9 mouse cellular contexts compared by ENCODE assay signal in genomic region chr5:112228240-112229076, GRCm38 (mm10). TPM values are rescaled to one million over a fixed set of nuclear protein-coding genes. Genes with fewer than 3 reads are reported as not detected.
A peak's percentile ranks its signal among the peaks of the same experiment; 100 is the strongest.
DNase-seq lines count a peak whose midpoint lies in the region; ATAC-seq and TF ChIP-seq lines count a peak whose summit lies in the region.
"Had no signal": no experiment of that assay in that cellular context is flagged by ENCODE, and none has a peak within 500 bp of the region (broad histone marks: within the 10 kb centered on the region; RNA-seq: fewer than 3 reads in every experiment).

No protein-coding gene starts in this region.

- ATAC-seq in embryonic facial prominence, embryonic 13.5 days (ENCODE audit: insufficient number of reproducible peaks, insufficient read depth, low FRiP score, low TSS enrichment, low read depth), result no peak
- peak; percentile 61 for ATAC-seq in intestine, embryonic 15.5 days
- ATAC-seq in midbrain, embryonic 11.5 days (ENCODE audit: low FRiP score), result peak; percentile 88
- ATAC-seq in stomach, postnatal 0 days (ENCODE audit: low FRiP score, low TSS enrichment), result peak; percentile 29; the same call in 1 of the 2 replicates

- no peak for TF ChIP-seq EP300 in stomach, postnatal 0 days (optimal IDR thresholded peaks at IDR 0.05)

- peak overlapping the region; percentile 67 for H3K9ac ChIP-seq in embryonic facial prominence, embryonic 13.5 days
- no peak overlapping the region for H3K9ac ChIP-seq in intestine, embryonic 15.5 days
- H3K9ac ChIP-seq in midbrain, embryonic 11.5 days (ENCODE audit: low read length), result peak overlapping the region; percentile 98
- H3K9ac ChIP-seq in stomach, postnatal 0 days (ENCODE audit: low read length), result no peak overlapping the region

- peak overlapping the region; percentile 48 for H3K4me3 ChIP-seq in embryonic facial prominence, embryonic 13.5 days
- H3K4me3 ChIP-seq in intestine, embryonic 15.5 days (replicated peaks), result peak overlapping the region; percentile 34
- H3K4me3 ChIP-seq in midbrain, embryonic 11.5 days (ENCODE audit: low read depth, low read length), result peak overlapping the region; percentile 76
- H3K4me3 ChIP-seq in stomach, postnatal 0 days (ENCODE audit: low read depth, low read length), result peak overlapping the region; percentile 14

- H3K9me3 ChIP-seq in embryonic facial prominence, embryonic 13.5 days, result no peaks in the 10 kb centered on the region
- no peaks in the 10 kb centered on the region for H3K9me3 ChIP-seq in intestine, embryonic 15.5 days
- H3K9me3 ChIP-seq in midbrain, embryonic 11.5 days (ENCODE audit: control insufficient read depth, low read length), result no peaks in the 10 kb centered on the region
- no peaks in the 10 kb centered on the region for H3K9me3 ChIP-seq in stomach, postnatal 0 days (ENCODE audit: control insufficient read depth, low read length)

- H3K27me3 ChIP-seq in embryonic facial prominence, embryonic 13.5 days, result peaks cover 77% of the 10 kb centered on the region
- peaks cover 60% of the 10 kb centered on the region for H3K27me3 ChIP-seq in intestine, embryonic 15.5 days (replicated peaks)
- H3K27me3 ChIP-seq in midbrain, embryonic 11.5 days (ENCODE audit: control insufficient read depth, insufficient read depth, low read length), result no peaks in the 10 kb centered on the region
- H3K27me3 ChIP-seq in stomach, postnatal 0 days (ENCODE audit: control insufficient read depth, insufficient read depth, low read length), result peaks cover 15% of the 10 kb centered on the region; the same call in 1 of the 2 replicates

- peak; percentile 31 for DNase-seq in kidney, postnatal 10 days
- DNase-seq in kidney, adult 8-10 months, result no peak
- peak; percentile 98 for DNase-seq in midbrain, embryonic 11.5 days (ENCODE audit: low spot score, missing footprints)
- peak; percentile 30 for DNase-seq in stomach, postnatal 0 days (ENCODE audit: low spot score)
- no peak for DNase-seq in gastrocnemius, postnatal 36 days
- no peak for DNase-seq in ovary, adult 18-20 months (ENCODE audit: low spot score)

- no peak for TF ChIP-seq CTCF in stomach, postnatal 0 days (IDR thresholded peaks at IDR 0.05; ENCODE audit: low read depth)

- peaks cover 24% of the 10 kb centered on the region for H3K4me1 ChIP-seq in embryonic facial prominence, embryonic 13.5 days
- H3K4me1 ChIP-seq in intestine, embryonic 15.5 days (replicated peaks), result peaks cover 19% of the 10 kb centered on the region
- peaks cover 44% of the 10 kb centered on the region for H3K4me1 ChIP-seq in midbrain, embryonic 11.5 days (ENCODE audit: control insufficient read depth, insufficient read depth, low read length)
- no peaks in the 10 kb centered on the region for H3K4me1 ChIP-seq in stomach, postnatal 0 days (replicated peaks; ENCODE audit: control insufficient read depth, insufficient read depth)

- H3K4me2 ChIP-seq in embryonic facial prominence, embryonic 13.5 days, result peak overlapping the region; percentile 76
- peak overlapping the region; percentile 62 for H3K4me2 ChIP-seq in intestine, embryonic 15.5 days (replicated peaks)
- peak overlapping the region; percentile 86 for H3K4me2 ChIP-seq in midbrain, embryonic 11.5 days
- H3K4me2 ChIP-seq in stomach, postnatal 0 days (replicated peaks; ENCODE audit: low read depth), result peak overlapping the region; percentile 45

- H3K36me3 ChIP-seq in embryonic facial prominence, embryonic 13.5 days, result no peaks in the 10 kb centered on the region
- H3K36me3 ChIP-seq in intestine, embryonic 15.5 days, result no peaks in the 10 kb centered on the region
- H3K36me3 ChIP-seq in midbrain, embryonic 11.5 days (ENCODE audit: control insufficient read depth, insufficient read depth, low read length), result peaks cover 12% of the 10 kb centered on the region
- no peaks in the 10 kb centered on the region for H3K36me3 ChIP-seq in stomach, postnatal 0 days (ENCODE audit: control insufficient read depth, insufficient read depth, low read length)

- no peak overlapping the region for H3K27ac ChIP-seq in embryonic facial prominence, embryonic 13.5 days
- H3K27ac ChIP-seq in intestine, embryonic 15.5 days, result no peak overlapping the region
- peak overlapping the region; percentile 98 for H3K27ac ChIP-seq in midbrain, embryonic 11.5 days (ENCODE audit: low read depth, low read length)
- no peak overlapping the region for H3K27ac ChIP-seq in stomach, postnatal 0 days (replicated peaks)
- H3K27ac ChIP-seq: macrophage had no signal

- WGBS in embryonic facial prominence, embryonic 13.5 days, result under 1% methylated on average over 57 of the region's 57 CpGs
- 2% methylated on average over 55 of the region's 57 CpGs for WGBS in intestine, embryonic 15.5 days
- under 1% methylated on average over 57 of the region's 57 CpGs for WGBS in midbrain, embryonic 11.5 days
- WGBS in stomach, postnatal 0 days, result under 1% methylated on average over 57 of the region's 57 CpGs

- intact Hi-C loops in gastrocnemius, postnatal 36 days (cut with DNase I), result no loop called here

RNA-seq across cellular contexts. Expression of gene Cryba4, which starts 23.9 kb away (rescaled TPM):
- 1.0 and 1.9 TPM in 2 replicates for polyA plus RNA-seq in embryonic facial prominence, embryonic 13.5 days (2015; fragmentation: Nextera tagmentation; extraction: Ambion mirVana)
- polyA plus RNA-seq in intestine, embryonic 15.5 days (2015; fragmentation: Nextera tagmentation; extraction: Ambion mirVana), result 1.7 and 1.8 TPM in 2 replicates
- 0.52 and 2.0 TPM in 2 replicates for polyA plus RNA-seq in midbrain, embryonic 11.5 days (2014; fragmentation: Nextera tagmentation; extraction: Ambion mirVana)
- 1.9 and 2.2 TPM in 2 replicates for polyA plus RNA-seq in stomach, postnatal 0 days (2015; fragmentation: Nextera tagmentation; extraction: Ambion mirVana)
- under 1 TPM in 1 of 2 experiments, not detected in 1; 0.61 TPM for total RNA-seq in gastrocnemius, postnatal 36 days (2021)

RNA-seq across cellular contexts. Expression of gene Crybb1, which starts 27.2 kb away (rescaled TPM):
- polyA plus RNA-seq in embryonic facial prominence, embryonic 13.5 days (2015; fragmentation: Nextera tagmentation; extraction: Ambion mirVana), result 1.0 and 1.3 TPM in 2 replicates
- polyA plus RNA-seq in intestine, embryonic 15.5 days (2015; fragmentation: Nextera tagmentation; extraction: Ambion mirVana), result 1.9 and 2.4 TPM in 2 replicates
- polyA plus RNA-seq in midbrain, embryonic 11.5 days (2014; fragmentation: Nextera tagmentation; extraction: Ambion mirVana), result 0.29 and 0.84 TPM in 2 replicates
- polyA plus RNA-seq in stomach, postnatal 0 days (2015; fragmentation: Nextera tagmentation; extraction: Ambion mirVana), result 1.7 and 2.0 TPM in 2 replicates
- total RNA-seq in gastrocnemius, postnatal 36 days (2021), result 1 to 10 TPM; 2.4 to 4.1 TPM
- polyA plus RNA-seq: macrophage had no signal

RNA-seq across cellular contexts. Expression of gene Tpst2, which starts 48.0 kb away (rescaled TPM):
- polyA plus RNA-seq in embryonic facial prominence, embryonic 13.5 days (2015; fragmentation: Nextera tagmentation; extraction: Ambion mirVana), result 38.7 and 42.8 TPM in 2 replicates
- 43.1 and 45.3 TPM in 2 replicates for polyA plus RNA-seq in intestine, embryonic 15.5 days (2015; fragmentation: Nextera tagmentation; extraction: Ambion mirVana)
- 29.3 and 33.5 TPM in 2 replicates for polyA plus RNA-seq in midbrain, embryonic 11.5 days (2014; fragmentation: Nextera tagmentation; extraction: Ambion mirVana)
- polyA plus RNA-seq in stomach, postnatal 0 days (2015; fragmentation: Nextera tagmentation; extraction: Ambion mirVana), result 29.2 and 30.2 TPM in 2 replicates
- total RNA-seq in gastrocnemius, postnatal 36 days (2021), result 10 to 100 TPM; 14.4 to 17.0 TPM

Comparison
In these comparisons a context has a peak if more than half of its experiments do, and no peak if none do; other contexts are left out.
1. DNase-seq: peak in kidney, postnatal 10 days (single experiment), midbrain, embryonic 11.5 days (single experiment) and stomach, postnatal 0 days (single experiment); none in kidney, adult 8-10 months (0 of 2), gastrocnemius, postnatal 36 days (0 of 2) and ovary, adult 18-20 months (single experiment).
2. H3K4me3 ChIP-seq: peak in every context shown above with its lines; median percentile 76 in midbrain, embryonic 11.5 days; 48 in embryonic facial prominence, embryonic 13.5 days; 34 in intestine, embryonic 15.5 days; 14 in stomach, postnatal 0 days.
3. H3K9ac ChIP-seq: peak in embryonic facial prominence, embryonic 13.5 days (single experiment) and midbrain, embryonic 11.5 days (single experiment); none in intestine, embryonic 15.5 days (single experiment) and stomach, postnatal 0 days (single experiment).
4. Peak in every context shown above with its lines, with median percentiles within 50 percentile points of each other: H3K4me2 ChIP-seq.